In the genomic region with DNA sequence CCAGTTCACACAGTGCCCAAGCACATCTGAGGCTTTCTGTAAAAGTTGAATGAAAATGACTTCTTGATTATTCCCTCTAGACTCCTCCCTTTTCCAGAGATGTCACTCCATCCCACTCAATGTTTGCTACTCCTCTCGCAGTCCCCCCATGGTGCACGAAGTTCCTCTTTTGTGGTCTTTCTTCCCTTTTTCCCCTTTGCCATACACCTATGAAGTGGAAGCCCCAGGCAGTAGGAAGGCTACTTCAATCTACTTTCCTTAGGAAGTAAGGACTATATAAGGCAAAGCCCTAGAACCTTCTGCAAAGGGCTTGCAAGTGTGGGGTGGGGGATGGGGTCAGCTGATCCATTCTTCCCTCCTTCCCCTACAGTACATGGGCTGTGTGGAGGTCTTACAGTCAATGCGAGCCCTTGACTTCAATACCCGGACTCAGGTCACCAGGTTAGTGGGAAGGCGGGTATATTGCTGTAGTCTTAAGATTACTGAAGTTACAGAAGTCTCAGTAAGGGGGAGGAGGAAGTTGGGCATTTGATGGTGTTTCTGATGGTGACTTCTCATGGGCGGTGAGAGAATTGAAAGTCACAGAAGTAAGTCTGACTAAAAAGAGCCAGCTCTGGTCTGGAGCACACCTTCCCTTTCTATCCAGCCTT, we compare ENCODE assay signal across 9 mouse cellular contexts. TPM values are rescaled to one million over a fixed set of nuclear protein-coding genes. Genes with fewer than 3 reads are reported as not detected.
DNase-seq lines count a peak whose midpoint lies in the region; ATAC-seq and TF ChIP-seq lines count a peak whose summit lies in the region.
"Had no signal": no experiment of that assay in that cellular context is flagged by ENCODE, and none has a peak within 500 bp of the region (broad histone marks: within the 10 kb centered on the region; RNA-seq: fewer than 3 reads in every experiment).

No protein-coding gene starts in this region.

- TF ChIP-seq CTCF in bone marrow, adult 2 months (IDR thresholded peaks at IDR 0.05; ENCODE audit: control insufficient read depth, insufficient read depth, low read length), result no peak

- peak overlapping the region; percentile 71 for H3K4me2 ChIP-seq in heart, embryonic 15.5 days
- H3K4me2 ChIP-seq in hindbrain, embryonic 14.5 days (replicated peaks), result peak overlapping the region; percentile 56
- peak overlapping the region; percentile 48 for H3K4me2 ChIP-seq in midbrain, embryonic 12.5 days (replicated peaks)

- H3K9me3 ChIP-seq in heart, embryonic 15.5 days (replicated peaks), result no peaks in the 10 kb centered on the region
- no peaks in the 10 kb centered on the region for H3K9me3 ChIP-seq in hindbrain, embryonic 14.5 days (ENCODE audit: control insufficient read depth, low read length)
- H3K9me3 ChIP-seq in midbrain, embryonic 12.5 days, result no peaks in the 10 kb centered on the region
- H3K9me3 ChIP-seq: megakaryocyte, embryonic 14.5 days had no signal

- DNase-seq in heart, postnatal 36 days, result no peak
- DNase-seq in hindbrain, embryonic 14.5 days (ENCODE audit: low spot score), result no peak
- DNase-seq in left cerebral cortex, postnatal 36 days (ENCODE audit: low spot score in 2 of 2), result no peak
- DNase-seq in kidney, adult 18-20 months, result no peak

- H3K4me1 ChIP-seq in heart, embryonic 15.5 days (replicated peaks), result peaks cover 42% of the 10 kb centered on the region
- peaks cover 5% of the 10 kb centered on the region; the same call in 1 of the 2 replicates for H3K4me1 ChIP-seq in bone marrow, adult 2 months (ENCODE audit: control insufficient read depth, insufficient read depth, low read length)
- peaks cover 24% of the 10 kb centered on the region for H3K4me1 ChIP-seq in hindbrain, embryonic 14.5 days (replicated peaks; ENCODE audit: control insufficient read depth, insufficient read depth, low read length)
- H3K4me1 ChIP-seq in midbrain, embryonic 12.5 days, result peaks cover 32% of the 10 kb centered on the region

- 65% methylated on average over 6 of the region's 6 CpGs for WGBS in heart, embryonic 15.5 days
- WGBS in bone marrow, adult 2 months, result 34% methylated on average over 6 of the region's 6 CpGs
- WGBS in hindbrain, embryonic 14.5 days, result 71% methylated on average over 6 of the region's 6 CpGs
- WGBS in midbrain, embryonic 12.5 days, result 77% methylated on average over 6 of the region's 6 CpGs

- H3K27ac ChIP-seq in heart, embryonic 15.5 days, result peak overlapping the region; percentile 99
- 0 out of 2 replicates have a peak overlapping the region, but pooled peaks have one; percentile 18 for H3K27ac ChIP-seq in bone marrow, adult 2 months (ENCODE audit: control insufficient read depth, insufficient read depth, low read depth, low read length, poor library complexity)
- H3K27ac ChIP-seq in hindbrain, embryonic 14.5 days, result no peak overlapping the region
- no peak overlapping the region for H3K27ac ChIP-seq in midbrain, embryonic 12.5 days (replicated peaks)

- intact Hi-C loops in heart, postnatal 36 days (cut with DNase I), result no loop called here
- intact Hi-C loops in left cerebral cortex, postnatal 36 days (cut with DNase I), result no loop called here

- peaks cover 35% of the 10 kb centered on the region for H3K36me3 ChIP-seq in heart, embryonic 15.5 days
- H3K36me3 ChIP-seq in hindbrain, embryonic 14.5 days (replicated peaks; ENCODE audit: control insufficient read depth, insufficient read depth), result peaks cover 22% of the 10 kb centered on the region
- peaks cover 18% of the 10 kb centered on the region for H3K36me3 ChIP-seq in midbrain, embryonic 12.5 days

- no peak for ATAC-seq in heart, embryonic 15.5 days (replicated peaks; ENCODE audit: insufficient number of reproducible peaks, insufficient read depth, low FRiP score, low read depth)
- no peak for ATAC-seq in hindbrain, embryonic 14.5 days (ENCODE audit: low FRiP score)
- no peak for ATAC-seq in midbrain, embryonic 12.5 days (ENCODE audit: low FRiP score, low read depth)
- no peak for ATAC-seq in frontal cortex, adult (ENCODE audit: low TSS enrichment)

- peak overlapping the region; percentile 70 for H3K4me3 ChIP-seq in heart, embryonic 15.5 days
- no peak overlapping the region for H3K4me3 ChIP-seq in bone marrow, adult 2 months (replicated peaks; ENCODE audit: control insufficient read depth, low read depth, low read length)
- peak overlapping the region; percentile 27; the same call in 1 of the 2 replicates for H3K4me3 ChIP-seq in hindbrain, embryonic 14.5 days (replicated peaks; ENCODE audit: low read length)
- peak overlapping the region; percentile 35 for H3K4me3 ChIP-seq in midbrain, embryonic 12.5 days

- H3K27me3 ChIP-seq in heart, embryonic 15.5 days, result no peaks in the 10 kb centered on the region
- H3K27me3 ChIP-seq in hindbrain, embryonic 14.5 days (ENCODE audit: control insufficient read depth, insufficient read depth, low read length), result no peaks in the 10 kb centered on the region
- H3K27me3 ChIP-seq in midbrain, embryonic 12.5 days, result no peaks in the 10 kb centered on the region
- H3K27me3 ChIP-seq: megakaryocyte, embryonic 14.5 days had no signal

- peak overlapping the region; percentile 28; the same call in 1 of the 2 replicates for H3K9ac ChIP-seq in heart, embryonic 15.5 days
- no peak overlapping the region for H3K9ac ChIP-seq in hindbrain, embryonic 14.5 days
- H3K9ac ChIP-seq in midbrain, embryonic 12.5 days (replicated peaks), result peak overlapping the region; percentile 54; the same call in 1 of the 2 replicates

- no peak for TF ChIP-seq POLR2A in bone marrow, adult 2 months (IDR thresholded peaks at IDR 0.05; ENCODE audit: borderline replicate concordance, control insufficient read depth, low read depth, low read length)

RNA-seq across cellular contexts. Expression of gene Shc1, which starts 4.4 kb away (rescaled TPM):
- 60.6 and 79.9 TPM in 2 replicates for polyA plus RNA-seq in heart, embryonic 15.5 days (2015; fragmentation: Nextera tagmentation; extraction: Ambion mirVana)
- 10 to 100 TPM; 34.1 to 36.6 TPM for total RNA-seq in heart, postnatal 36 days (2021)
- 41.6 and 65.2 TPM in 2 replicates for polyA plus RNA-seq in bone marrow, adult 2 months (2011; ENCODE audit: insufficient read depth, insufficient read length, low replicate concordance, missing spikeins)
- 12.1 and 13.9 TPM in 2 replicates for polyA plus RNA-seq in hindbrain, embryonic 14.5 days (2014; fragmentation: Nextera tagmentation; extraction: Ambion mirVana)
- 33.0 and 43.5 TPM in 2 replicates for polyA plus RNA-seq in midbrain, embryonic 12.5 days (2016; fragmentation: Nextera tagmentation; extraction: Ambion mirVana)
- 10 to 100 TPM; 10.6 to 16.0 TPM for total RNA-seq in left cerebral cortex, postnatal 36 days (2021)

RNA-seq across cellular contexts. Expression of gene Cks1b, which starts 4.5 kb away (rescaled TPM):
- polyA plus RNA-seq in heart, embryonic 15.5 days (2015; fragmentation: Nextera tagmentation; extraction: Ambion mirVana), result 266 and 291 TPM in 2 replicates
- total RNA-seq in heart, postnatal 36 days (2021), result 1 to 10 TPM; 5.1 to 5.4 TPM
- 126 and 145 TPM in 2 replicates for polyA plus RNA-seq in bone marrow, adult 2 months (2011; ENCODE audit: insufficient read depth, insufficient read length, low replicate concordance, missing spikeins)
- polyA plus RNA-seq in hindbrain, embryonic 14.5 days (2014; fragmentation: Nextera tagmentation; extraction: Ambion mirVana), result 94.0 and 99.4 TPM in 2 replicates
- polyA plus RNA-seq in midbrain, embryonic 12.5 days (2016; fragmentation: Nextera tagmentation; extraction: Ambion mirVana), result 291 and 306 TPM in 2 replicates
- 1 to 10 TPM; 2.1 to 2.3 TPM for total RNA-seq in left cerebral cortex, postnatal 36 days (2021)

RNA-seq across cellular contexts. Expression of gene Pygo2, which starts 7.3 kb away (rescaled TPM):
- polyA plus RNA-seq in heart, embryonic 15.5 days (2015; fragmentation: Nextera tagmentation; extraction: Ambion mirVana), result 21.1 and 28.1 TPM in 2 replicates
- 10 to 100 TPM; 13.8 to 16.6 TPM for total RNA-seq in heart, postnatal 36 days (2021)
- polyA plus RNA-seq in bone marrow, adult 2 months (2011; ENCODE audit: insufficient read depth, insufficient read length, low replicate concordance, missing spikeins), result 29.7 and 45.4 TPM in 2 replicates
- polyA plus RNA-seq in hindbrain, embryonic 14.5 days (2014; fragmentation: Nextera tagmentation; extraction: Ambion mirVana), result 47.1 and 50.6 TPM in 2 replicates
- polyA plus RNA-seq in midbrain, embryonic 12.5 days (2016; fragmentation: Nextera tagmentation; extraction: Ambion mirVana), result 52.5 and 58.3 TPM in 2 replicates
- total RNA-seq in left cerebral cortex, postnatal 36 days (2021), result 10 to 100 TPM; 53.7 to 61.4 TPM

RNA-seq across cellular contexts. Expression of gene Flad1, which starts 11.0 kb away (rescaled TPM):
- polyA plus RNA-seq in heart, embryonic 15.5 days (2015; fragmentation: Nextera tagmentation; extraction: Ambion mirVana), result 34.0 and 35.1 TPM in 2 replicates
- 10 to 100 TPM; 44.0 to 55.1 TPM for total RNA-seq in heart, postnatal 36 days (2021)
- 9.7 and 17.6 TPM in 2 replicates for polyA plus RNA-seq in bone marrow, adult 2 months (2011; ENCODE audit: insufficient read depth, insufficient read length, low replicate concordance, missing spikeins)
- 30.8 and 33.4 TPM in 2 replicates for polyA plus RNA-seq in hindbrain, embryonic 14.5 days (2014; fragmentation: Nextera tagmentation; extraction: Ambion mirVana)
- 34.4 and 34.7 TPM in 2 replicates for polyA plus RNA-seq in midbrain, embryonic 12.5 days (2016; fragmentation: Nextera tagmentation; extraction: Ambion mirVana)
- 10 to 100 TPM; 31.0 to 32.5 TPM for total RNA-seq in left cerebral cortex, postnatal 36 days (2021)

RNA-seq across cellular contexts. Expression of gene Pbxip1, which starts 13.8 kb away (rescaled TPM):
- polyA plus RNA-seq in heart, embryonic 15.5 days (2015; fragmentation: Nextera tagmentation; extraction: Ambion mirVana), result 62.4 and 64.7 TPM in 2 replicates
- 10 to 100 TPM; 57.0 to 58.0 TPM for total RNA-seq in heart, postnatal 36 days (2021)
- 23.6 and 60.5 TPM in 2 replicates for polyA plus RNA-seq in bone marrow, adult 2 months (2011; ENCODE audit: insufficient read depth, insufficient read length, low replicate concordance, missing spikeins)
- polyA plus RNA-seq in hindbrain, embryonic 14.5 days (2014; fragmentation: Nextera tagmentation; extraction: Ambion mirVana), result 9.8 and 12.8 TPM in 2 replicates
- 16.1 and 17.9 TPM in 2 replicates for polyA plus RNA-seq in midbrain, embryonic 12.5 days (2016; fragmentation: Nextera tagmentation; extraction: Ambion mirVana)
- total RNA-seq in left cerebral cortex, postnatal 36 days (2021), result 10 to 100 TPM; 35.2 to 40.6 TPM

Comparison
In these comparisons a context has a peak if more than half of its experiments do, and no peak if none do; other contexts are left out.
1. H3K27ac ChIP-seq: peak in heart, embryonic 15.5 days (single experiment) and bone marrow, adult 2 months (single experiment); none in hindbrain, embryonic 14.5 days (single experiment) and midbrain, embryonic 12.5 days (single experiment).
2. Peak in every context shown above with its lines, with median percentiles within 50 percentile points of each other: H3K4me2 ChIP-seq.